9 mouse cellular contexts compared by ENCODE assay signal in genomic region chr1:136141176-136141950, GRCm38 (mm10). TPM values are rescaled to one million over a fixed set of nuclear protein-coding genes. Genes with fewer than 3 reads are reported as not detected.
DNase-seq lines count a peak whose midpoint lies in the region; ATAC-seq and TF ChIP-seq lines count a peak whose summit lies in the region.
"Had no signal": no experiment of that assay in that cellular context is flagged by ENCODE, and none has a peak within 500 bp of the region (broad histone marks: within the 10 kb centered on the region; RNA-seq: fewer than 3 reads in every experiment).

No protein-coding gene starts in this region.

- 0 out of 2 replicates have a peak overlapping the region, but pooled peaks have one; percentile 2 for H3K9ac ChIP-seq in liver, postnatal 0 days (replicated peaks)

- peaks cover 48% of the 10 kb centered on the region for H3K4me1 ChIP-seq in liver, postnatal 0 days (ENCODE audit: insufficient read depth)
- peaks cover 45% of the 10 kb centered on the region for H3K4me1 ChIP-seq in thymus, adult 2 months (replicated peaks; ENCODE audit: control insufficient read depth, insufficient read depth, low read length)

- H3K4me2 ChIP-seq in liver, postnatal 0 days (ENCODE audit: low read depth, low read length), result peak overlapping the region; percentile 14; the same call in 1 of the 2 replicates

- no peak for TF ChIP-seq EP300 in liver, postnatal 0 days (IDR thresholded peaks at IDR 0.05; ENCODE audit: low read depth)

- no peak overlapping the region for H3K4me3 ChIP-seq in liver, postnatal 0 days (ENCODE audit: low read depth, low read length)
- H3K4me3 ChIP-seq in thymus, adult 2 months (ENCODE audit: control insufficient read depth, insufficient read depth, low read length), result no peak overlapping the region

- no peak for TF ChIP-seq POLR2A in thymus, adult 2 months (IDR thresholded peaks at IDR 0.05; ENCODE audit: control insufficient read depth, extremely low read depth, insufficient read depth, low read length, poor library complexity)

- TF ChIP-seq CTCF in liver, postnatal 0 days (IDR thresholded peaks at IDR 0.05; ENCODE audit: low read depth), result no peak
- no peak for TF ChIP-seq CTCF in thymus, adult 2 months (IDR thresholded peaks at IDR 0.05; ENCODE audit: borderline replicate concordance, control insufficient read depth, extremely low read depth, insufficient read depth, low read length, poor library complexity)

- 62% methylated on average over 11 of the region's 11 CpGs for WGBS in liver, postnatal 0 days (ENCODE audit: insufficient replicate concordance)
- 85% methylated on average over 11 of the region's 11 CpGs for WGBS in thymus, adult 2 months

- H3K9me3 ChIP-seq in liver, postnatal 0 days (ENCODE audit: low read length), result no peaks in the 10 kb centered on the region
- H3K9me3 ChIP-seq: embryonic facial prominence, embryonic 15.5 days had no signal

- H3K36me3 ChIP-seq in liver, postnatal 0 days (replicated peaks; ENCODE audit: insufficient read depth, low read length), result 0 out of 2 replicates have a peak, but pooled peaks cover 2% of the 10 kb centered on the region
- peaks cover 17% of the 10 kb centered on the region for H3K36me3 ChIP-seq in thymus, adult 2 months (ENCODE audit: control insufficient read depth, insufficient read depth, low read length)
- H3K36me3 ChIP-seq: embryonic facial prominence, embryonic 15.5 days had no signal

- H3K27me3 ChIP-seq in liver, postnatal 0 days (ENCODE audit: insufficient read depth, low read length), result no peaks in the 10 kb centered on the region
- H3K27me3 ChIP-seq in thymus, adult 2 months (ENCODE audit: control insufficient read depth, insufficient read depth, low read length), result no peaks in the 10 kb centered on the region
- H3K27me3 ChIP-seq: embryonic facial prominence, embryonic 15.5 days had no signal

- no peak for DNase-seq in frontal cortex, postnatal 14 days (ENCODE audit: low spot score in 2 of 2)
- DNase-seq in thymus, postnatal 14 days, result peak; percentile 42
- no peak for DNase-seq in thymus, adult 18-20 months
- DNase-seq in liver, postnatal 0 days, result no peak
- no peak for DNase-seq in ovary, postnatal 10 days (ENCODE audit: low spot score)
- DNase-seq in thymus, adult 2 months, result no peak
- no peak for DNase-seq in c-Kit-positive CD71-positive TER-119-positive erythroid progenitor cells, embryonic 14.5 days (ENCODE audit: low spot score)

- peak overlapping the region; percentile 60 for H3K27ac ChIP-seq in liver, postnatal 0 days (ENCODE audit: low read depth)
- H3K27ac ChIP-seq in thymus, adult 2 months (ENCODE audit: control insufficient read depth, insufficient read depth, low read length), result no peak overlapping the region

- ATAC-seq in frontal cortex, adult (ENCODE audit: low TSS enrichment), result peak; percentile 3
- no peak; the same call in 1 of the 2 replicates for ATAC-seq in liver, postnatal 0 days

RNA-seq across cellular contexts. Expression of gene Kif21b, which starts 10.2 kb away (rescaled TPM):
- polyA plus RNA-seq in liver, postnatal 0 days (2015; fragmentation: Nextera tagmentation; extraction: Ambion mirVana), result 0.91 and 1.1 TPM in 2 replicates
- 224 and 247 TPM in 2 replicates for polyA plus RNA-seq in thymus, adult 2 months (2012; rRNA removed)

Comparison
In these comparisons a context has a peak if more than half of its experiments do, and no peak if none do; other contexts are left out.
1. RNA of gene Kif21b, which starts 10.2 kb away (polyA plus RNA-seq): 224 to 247 TPM in thymus, adult 2 months; 0.91 to 1.1 TPM in liver, postnatal 0 days; every median in the first group is over 100 times any median in the second.